Mouse (Mus musculus): ENCODE data around the gene Naip6.
"Not testable (repeated sequence)": the region's sequence is repeated elsewhere in the genome, so short reads cannot be mapped to it uniquely, and the experiment has no call there.

The Naip6 gene

GRCm38 (mm10) chr13:100317256-100317893 lies at the start of gene Naip6:
Naip6 (minus strand) TSS chr13:100317674.
- DNase-seq (ENCODE audit: low read depth, low spot score), result peak; percentile 6

- not testable (repeated sequence) for DNase-seq (ENCODE audit: low read depth, low spot score)
Observed at GRCm38 (mm10) chr13:100352315-100352714, 34.8 kb upstream of the Naip6 start.

GRCm38 (mm10) chr13:100349510-100350173 lies 32.2 kb upstream of the Naip6 start:
- DNase-seq (ENCODE audit: low read depth, low spot score), result not testable (repeated sequence)

- DNase-seq (ENCODE audit: low read depth, low spot score), result no peak
Observed at GRCm38 (mm10) chr13:100341822-100342221, 24.3 kb upstream of the Naip6 start.

GRCm38 (mm10) chr13:100331728-100332127 lies 14.3 kb upstream of the Naip6 start:
- DNase-seq (ENCODE audit: low read depth, low spot score), result not testable (repeated sequence)

GRCm38 (mm10) chr13:100328899-100329298 lies 11.4 kb upstream of the Naip6 start:
- not testable (repeated sequence) for DNase-seq (ENCODE audit: low read depth, low spot score)

- not testable (repeated sequence) for DNase-seq (ENCODE audit: low read depth, low spot score)
Observed at GRCm38 (mm10) chr13:100328029-100328428, 10.6 kb upstream of the Naip6 start.

- DNase-seq (ENCODE audit: low read depth, low spot score), result not testable (repeated sequence)
Observed at GRCm38 (mm10) chr13:100322266-100322837, 4.9 kb upstream of the Naip6 start.

- DNase-seq (ENCODE audit: low read depth, low spot score), result no peak
Observed at GRCm38 (mm10) chr13:100284611-100285010, 32.9 kb downstream of the Naip6 start.

GRCm38 (mm10) chr13:100271474-100272132 lies 45.9 kb downstream of the Naip6 start:
- DNase-seq (ENCODE audit: low read depth, low spot score), result not testable (repeated sequence)

- DNase-seq (ENCODE audit: low read depth, low spot score), result not testable (repeated sequence)
Observed at GRCm38 (mm10) chr13:100256996-100257395, 60.5 kb downstream of the Naip6 start.

GRCm38 (mm10) chr13:100255925-100256324 lies 61.5 kb downstream of the Naip6 start:
- not testable (repeated sequence) for DNase-seq (ENCODE audit: low read depth, low spot score)

- not testable (repeated sequence) for DNase-seq (ENCODE audit: low read depth, low spot score)
Observed at GRCm38 (mm10) chr13:100251897-100252296, 65.6 kb downstream of the Naip6 start.

- peak; percentile 7 for DNase-seq (ENCODE audit: low read depth, low spot score)
Observed at GRCm38 (mm10) chr13:100246896-100247519, 70.5 kb downstream of the Naip6 start.

- DNase-seq (ENCODE audit: low read depth, low spot score), result not testable (repeated sequence)
Observed at GRCm38 (mm10) chr13:100246223-100246622, 71.3 kb downstream of the Naip6 start, which contains the start of gene Naip5. Naip5 (minus strand) TSS chr13:100246323.

GRCm38 (mm10) chr13:100243702-100244101 lies 73.8 kb downstream of the Naip6 start:
- DNase-seq (ENCODE audit: low read depth, low spot score), result peak; percentile 0
